Mouse (Mus musculus) right cerebral cortex, postnatal 14 days (tissue): Measurements from ENCODE around the gene Pax6.

Source experiments
- DNase-seq: peaks from one replicate; pipeline ENCODE4 v3.0.0; 2022

Gene Pax6

GRCm38 (mm10) chr2:105684991-105685650 is 16.4 kb downstream of the Pax6 start:
- no peak for DNase-seq

- DNase-seq = no peak
Observed at GRCm38 (mm10) chr2:105685651-105686050, 17.0 kb downstream of the Pax6 start.

GRCm38 (mm10) chr2:105686363-105687316 is 17.9 kb downstream of the Pax6 start:
- no peak for DNase-seq

GRCm38 (mm10) chr2:105687317-105687991 is 18.8 kb downstream of the Pax6 start:
- DNase-seq = no peak

- DNase-seq = no peak
Observed at GRCm38 (mm10) chr2:105688011-105688410, 19.3 kb downstream of the Pax6 start.

- DNase-seq = no peak
Observed at GRCm38 (mm10) chr2:105688436-105689303, 20.0 kb downstream of the Pax6 start.

GRCm38 (mm10) chr2:105689304-105689770 is 20.6 kb downstream of the Pax6 start:
- no peak for DNase-seq

- DNase-seq = no peak
Observed at GRCm38 (mm10) chr2:105689771-105690639, 21.3 kb downstream of the Pax6 start.

GRCm38 (mm10) chr2:105691296-105691695 is 22.6 kb downstream of the Pax6 start:
- no peak for DNase-seq

GRCm38 (mm10) chr2:105697741-105698140 is 29.0 kb downstream of the Pax6 start:
- no peak for DNase-seq

- DNase-seq = no peak
Observed at GRCm38 (mm10) chr2:105698631-105699030, 29.9 kb downstream of the Pax6 start.

- no peak for DNase-seq
Observed at GRCm38 (mm10) chr2:105701781-105702180, 33.1 kb downstream of the Pax6 start.

GRCm38 (mm10) chr2:105702586-105702985 is 33.9 kb downstream of the Pax6 start:
- no peak for DNase-seq

- DNase-seq = no peak
Observed at GRCm38 (mm10) chr2:105705320-105705719, 36.6 kb downstream of the Pax6 start.

- DNase-seq = no peak
Observed at GRCm38 (mm10) chr2:105709126-105709525, 40.4 kb downstream of the Pax6 start.

GRCm38 (mm10) chr2:105710511-105710910 is 41.8 kb downstream of the Pax6 start:
- DNase-seq = no peak

- no peak for DNase-seq
Observed at GRCm38 (mm10) chr2:105715409-105716115, 46.9 kb downstream of the Pax6 start.

GRCm38 (mm10) chr2:105726657-105727056 is 58.0 kb downstream of the Pax6 start:
- no peak for DNase-seq

- no peak for DNase-seq
Observed at GRCm38 (mm10) chr2:105730704-105731103, 62.0 kb downstream of the Pax6 start.

GRCm38 (mm10) chr2:105736166-105736565 is 67.5 kb downstream of the Pax6 start:
- no peak for DNase-seq

- DNase-seq = no peak
Observed at GRCm38 (mm10) chr2:105746896-105747295, 78.2 kb downstream of the Pax6 start.
